Mouse (Mus musculus): ENCODE data around the gene Qrfp.

The Qrfp gene

GRCm38 (mm10) chr2:31782958-31783602 lies 27.3 kb downstream of the Qrfp start:
- in situ Hi-C loops (cut with MboI, MseI), result loop anchor here in 1 of 2 experiments (5.0 to 10.0 kb wide), 3 partner anchors 71 to 298 kb away; partner anchors contain the start of gene Abl1

GRCm38 (mm10) chr2:31779258-31779657 lies 31.1 kb downstream of the Qrfp start:
- in situ Hi-C loops (cut with MboI, MseI), result loop anchor here in 1 of 2 experiments (10.0 kb wide), 1 partner anchor 64 kb away; no protein-coding TSS in a partner anchor

GRCm38 (mm10) chr2:31776479-31776878 lies 33.9 kb downstream of the Qrfp start:
- in situ Hi-C loops (cut with MboI, MseI), result loop anchor here in 1 of 2 experiments (10.0 kb wide), 1 partner anchor 62 kb away; no protein-coding TSS in a partner anchor

- in situ Hi-C loops (cut with MboI, MseI), result loop anchor here in 1 of 2 experiments (10.0 kb wide), 1 partner anchor 56 kb away; no protein-coding TSS in a partner anchor
These were observed 39.5 kb downstream of the Qrfp start for GRCm38 (mm10) chr2:31770781-31771441.

GRCm38 (mm10) chr2:31769631-31770111 lies 40.7 kb downstream of the Qrfp start:
- in situ Hi-C loops (cut with MboI, MseI), result loop anchor here in 1 of 2 experiments (10.0 kb wide), 1 partner anchor 55 kb away; no protein-coding TSS in a partner anchor

- in situ Hi-C loops (cut with MboI, MseI), result no loop called here
These were observed 41.3 kb downstream of the Qrfp start for GRCm38 (mm10) chr2:31769115-31769514.

- in situ Hi-C loops (cut with MboI, MseI), result no loop called here
These were observed 42.6 kb downstream of the Qrfp start for GRCm38 (mm10) chr2:31767815-31768214.

- in situ Hi-C loops (cut with MboI, MseI), result no loop called here
These were observed 43.3 kb downstream of the Qrfp start for GRCm38 (mm10) chr2:31767104-31767503.

GRCm38 (mm10) chr2:31763271-31763670 lies 47.1 kb downstream of the Qrfp start:
- in situ Hi-C loops (cut with MboI, MseI), result no loop called here

GRCm38 (mm10) chr2:31762853-31763252 lies 47.5 kb downstream of the Qrfp start:
- in situ Hi-C loops (cut with MboI, MseI), result no loop called here

GRCm38 (mm10) chr2:31762155-31762554 lies 48.2 kb downstream of the Qrfp start:
- in situ Hi-C loops (cut with MboI, MseI), result no loop called here

- in situ Hi-C loops (cut with MboI, MseI), result no loop called here
These were observed 48.8 kb downstream of the Qrfp start for GRCm38 (mm10) chr2:31761585-31761984.

- in situ Hi-C loops (cut with MboI, MseI), result no loop called here
These were observed 49.3 kb downstream of the Qrfp start for GRCm38 (mm10) chr2:31761115-31761531.

GRCm38 (mm10) chr2:31760486-31760885 lies 49.9 kb downstream of the Qrfp start:
- in situ Hi-C loops (cut with MboI, MseI), result no loop called here

- in situ Hi-C loops (cut with MboI, MseI), result no loop called here
These were observed 50.5 kb downstream of the Qrfp start for GRCm38 (mm10) chr2:31759751-31760460.

- in situ Hi-C loops (cut with MboI, MseI), result no loop called here
These were observed 51.4 kb downstream of the Qrfp start for GRCm38 (mm10) chr2:31758966-31759365.

- in situ Hi-C loops (cut with MboI, MseI), result no loop called here
These were observed 52.9 kb downstream of the Qrfp start for GRCm38 (mm10) chr2:31757472-31757871.
